Mouse (Mus musculus) left cerebral cortex, postnatal 14 days (tissue): ENCODE measurements around the gene Fcrl6. TPM values are rescaled to one million over a fixed set of nuclear protein-coding genes. Genes with fewer than 3 reads are reported as not detected.

Experiments
- DNase-seq, 2 experiments: peaks; one replicate each; pipeline ENCODE4 v3.0.0; 2021 to 2022; ENCODE audit warnings: low spot score in 2 of 2, mixed read lengths in 1 of 2
- intact Hi-C: fragments of 180-260 bp; cut with DNase I; formaldehyde crosslinking; loops from one replicate; pipeline ENCODE4 v1.15.1; 2025
- long read RNA-seq, 2 experiments: library from polyadenylated mRNA; stranded (forward); transcript quantifications; one replicate each; pipeline ENCODE4 v2.0.0; 2021
- total RNA-seq, 2 experiments: library from RNA; stranded (reverse); gene quantifications; 2 replicates each; pipeline ENCODE4 v1.2.3; 2021

Gene Fcrl6
- total RNA-seq = not detected
- long read RNA-seq, experiment 1 = 0 reads
- long read RNA-seq, experiment 2 = 0 reads

DNA sequence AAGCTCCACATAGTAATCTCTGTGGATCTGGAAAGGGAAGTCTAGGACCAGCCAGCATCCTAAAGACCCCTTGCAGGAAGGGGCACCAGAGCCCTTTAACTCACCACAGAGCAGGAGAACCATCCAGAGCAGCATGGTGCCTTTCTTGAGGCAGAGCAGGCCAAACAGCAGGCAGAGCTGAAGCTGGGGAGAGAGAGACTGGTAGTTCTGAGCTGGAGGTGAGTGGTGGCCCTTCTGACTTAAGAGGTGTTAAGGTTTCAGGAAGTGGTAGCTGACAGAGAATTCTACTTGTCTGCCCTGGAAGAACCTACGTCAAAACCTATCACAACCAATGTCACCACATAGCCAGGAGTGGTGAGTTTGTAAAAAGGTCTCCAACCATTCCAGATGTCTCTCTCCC, at the start of gene Fcrl6:
Gene Fcrl6, minus strand, starts transcription at position 226 of the 400 bp plus-strand sequence.
- intact Hi-C loops = no loop called here
- no peak for DNase-seq

DNA sequence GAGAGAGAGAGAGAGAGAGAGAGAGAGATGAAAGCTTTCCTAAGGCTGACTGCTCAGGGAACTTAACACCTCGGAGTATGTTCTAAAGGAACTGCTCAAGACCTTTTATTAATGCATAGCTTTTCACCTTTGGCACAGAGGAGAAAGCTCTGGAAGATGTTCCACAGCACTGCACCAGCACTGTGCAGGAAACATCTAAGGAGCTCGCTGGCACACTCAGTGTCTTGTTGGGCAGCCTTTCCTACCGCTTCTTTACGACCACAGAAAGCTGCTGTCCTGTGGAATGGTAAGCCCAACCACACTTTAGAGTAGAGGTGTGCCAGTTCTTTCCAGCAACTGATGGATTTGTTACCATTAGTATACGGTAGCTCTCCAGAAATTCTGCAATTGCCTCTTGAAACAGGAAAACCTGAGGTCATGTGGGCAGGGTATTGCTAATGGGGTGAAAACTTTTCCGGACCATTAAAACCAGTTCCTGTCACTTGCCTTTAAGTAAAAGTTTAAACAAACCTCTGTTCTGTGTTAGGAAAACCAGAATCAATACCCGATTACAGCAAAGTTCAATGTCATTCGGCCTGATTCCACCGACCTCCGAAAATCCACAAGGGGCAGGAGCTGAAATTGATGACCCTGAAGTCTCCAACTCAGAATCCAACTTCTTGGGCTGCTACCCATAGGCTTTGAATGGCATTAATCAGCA, 49.1 kb upstream of the Fcrl6 start:
- intact Hi-C loops = no loop called here
- no peak for DNase-seq

GRCm38 (mm10) chr1:172650519-172651287, 48.4 kb upstream of the Fcrl6 start:
- intact Hi-C loops = no loop called here

DNA sequence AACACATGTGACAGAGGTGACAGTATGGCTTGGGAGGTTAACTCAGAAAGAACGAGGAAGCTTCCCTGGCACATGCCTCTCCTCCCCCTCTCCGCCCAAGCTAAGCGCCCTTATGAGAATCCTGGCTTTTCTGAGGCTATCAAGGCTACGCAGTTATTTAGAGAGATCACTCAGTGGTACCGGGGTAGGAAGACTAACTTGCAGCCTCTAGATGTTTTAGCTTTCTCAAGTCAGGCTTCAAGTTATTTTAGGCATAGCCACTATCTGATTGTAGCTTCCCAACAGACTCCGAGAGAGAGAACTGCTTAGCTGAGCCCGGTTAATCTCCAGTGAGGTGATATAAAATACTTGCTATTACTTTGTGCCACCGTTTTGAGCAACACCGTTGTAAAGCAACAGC, 47.0 kb upstream of the Fcrl6 start:
- DNase-seq = no peak
- intact Hi-C loops = no loop called here

More at GRCm38 (mm10) chr1:172650519-172651287, 48.4 kb upstream of the Fcrl6 start:
- no peak for DNase-seq

GRCm38 (mm10) chr1:172647236-172647635, 44.9 kb upstream of the Fcrl6 start:
- intact Hi-C loops = no loop called here
- no peak for DNase-seq

GRCm38 (mm10) chr1:172638781-172639180, 36.4 kb upstream of the Fcrl6 start:
- intact Hi-C loops = loop anchor here (5.0 kb wide), 2 partner anchors 739 to 759 kb away; no protein-coding TSS in a partner anchor
- DNase-seq = no peak

GRCm38 (mm10) chr1:172637801-172638200, 35.5 kb upstream of the Fcrl6 start:
- intact Hi-C loops = loop anchor here (5.0 kb wide), 2 partner anchors 740 to 760 kb away; no protein-coding TSS in a partner anchor
- peak in 1 of 2 experiments; percentile 25 for DNase-seq

DNA sequence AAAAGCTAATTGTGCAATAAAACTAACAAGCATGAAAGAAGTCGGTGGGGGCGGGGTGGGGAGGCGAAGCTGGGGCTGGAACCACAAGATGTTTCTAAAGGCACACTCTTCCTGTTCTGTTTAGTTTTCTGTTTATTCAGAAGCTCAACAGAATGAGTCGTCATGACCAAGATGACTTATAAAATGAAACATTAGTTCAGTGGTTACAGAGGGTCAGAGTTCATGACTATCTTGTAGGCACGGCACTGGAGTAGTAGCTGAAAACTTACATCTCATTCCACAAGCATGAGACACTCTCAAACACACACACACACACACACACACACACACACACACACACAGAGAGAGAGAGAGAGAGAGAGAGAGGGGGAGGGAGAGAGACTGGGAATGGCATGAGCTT, 33.9 kb upstream of the Fcrl6 start:
- no peak for DNase-seq
- intact Hi-C loops = loop anchor here (5.0 kb wide), 2 partner anchors 741 to 761 kb away; no protein-coding TSS in a partner anchor

DNA sequence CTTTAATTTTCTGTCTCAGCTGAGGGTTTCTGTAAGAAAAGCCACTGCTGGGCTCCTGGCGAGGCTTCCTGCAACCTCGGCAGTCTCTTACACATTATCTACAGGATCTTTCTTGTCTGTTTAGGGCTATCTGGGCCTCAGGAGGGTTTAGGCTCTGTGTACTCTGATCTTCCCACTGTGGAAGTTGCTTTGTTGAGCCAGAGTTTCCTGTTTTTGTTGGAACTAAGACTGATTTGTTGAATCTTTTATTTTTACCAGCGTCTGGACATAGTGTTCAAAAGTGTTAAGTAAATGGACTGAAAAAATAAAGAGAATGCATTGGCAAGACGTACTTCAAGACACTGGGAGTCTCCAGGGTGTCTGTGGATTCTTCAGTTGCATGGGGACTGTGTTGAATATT, 32.9 kb upstream of the Fcrl6 start:
- DNase-seq = no peak
- intact Hi-C loops = loop anchor here (5.0 kb wide), 2 partner anchors 742 to 762 kb away; no protein-coding TSS in a partner anchor

DNA sequence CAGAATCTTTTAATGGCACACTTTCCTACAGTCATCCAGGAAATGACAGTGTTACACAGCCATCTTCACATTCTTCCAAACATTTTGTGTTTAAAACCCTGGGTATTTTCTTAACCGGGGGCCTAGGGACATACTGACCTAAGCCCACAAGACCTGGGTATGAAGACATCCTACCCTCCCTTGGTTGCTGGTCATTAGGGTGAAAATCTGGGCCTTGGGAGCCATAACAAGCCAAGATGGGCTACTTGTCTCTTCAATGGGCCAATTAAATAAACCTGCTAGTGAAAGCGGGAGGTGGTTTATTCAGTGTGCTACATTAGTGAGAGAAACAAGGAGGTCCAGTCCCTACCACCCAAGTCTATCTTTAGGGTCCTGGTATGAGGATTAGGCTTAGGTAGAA, 31.8 kb upstream of the Fcrl6 start:
- intact Hi-C loops = loop anchor here (5.0 kb wide), 1 partner anchor 147 kb away; no protein-coding TSS in a partner anchor
- no peak for DNase-seq

- intact Hi-C loops = loop anchor here (1.0 to 5.0 kb wide), 3 partner anchors 103 to 220 kb away; no protein-coding TSS in a partner anchor
- DNase-seq = peak; percentile 90 to 94
Measured at GRCm38 (mm10) chr1:172632451-172633326, 30.3 kb upstream of the Fcrl6 start, which contains the start of gene Dusp23. Gene Dusp23, minus strand, starts transcription at chr1:172632962.

DNA sequence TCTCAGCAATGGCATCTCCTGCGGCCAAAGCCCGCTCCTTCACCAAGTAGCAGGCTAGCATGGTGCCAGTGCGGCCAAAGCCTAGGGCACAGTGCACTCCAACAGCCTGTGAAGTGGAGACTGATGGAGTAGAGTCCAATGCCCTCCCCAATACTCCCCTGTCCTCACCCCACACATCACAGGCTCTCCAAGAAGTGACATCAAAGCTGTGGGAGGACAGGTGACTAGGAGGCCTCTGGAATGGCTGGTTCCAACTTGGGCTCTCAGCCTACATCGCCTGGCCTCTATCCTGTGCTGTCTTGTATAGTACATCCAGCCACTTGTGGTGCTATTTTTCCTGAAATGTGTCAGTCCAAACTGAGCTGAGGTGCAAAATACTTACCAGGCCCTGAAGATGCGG, 29.4 kb upstream of the Fcrl6 start:
- no peak for DNase-seq
- intact Hi-C loops = loop anchor here (5.0 kb wide), 1 partner anchor 144 kb away; no protein-coding TSS in a partner anchor

DNA sequence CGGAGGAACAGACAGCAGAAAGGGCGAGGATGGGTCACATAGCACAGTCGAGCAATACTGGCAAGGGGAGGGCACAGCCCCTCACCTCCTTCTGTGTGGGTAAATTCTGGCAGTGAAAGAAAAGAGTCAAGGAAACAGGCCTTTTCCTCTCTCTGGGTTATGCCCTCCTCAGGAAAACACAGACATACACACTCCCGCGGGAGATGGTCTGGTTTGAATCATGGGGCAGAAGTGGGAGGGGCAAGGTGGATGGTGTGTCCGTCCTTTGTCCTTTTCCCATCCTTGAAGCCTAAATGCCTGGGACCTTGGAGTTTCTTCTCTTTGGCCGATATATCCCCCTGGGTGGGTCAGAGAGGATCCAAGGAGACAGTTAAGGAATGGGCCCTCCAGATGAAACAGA, 27.5 kb upstream of the Fcrl6 start:
- no peak for DNase-seq
- intact Hi-C loops = loop anchor here (5.0 kb wide), 1 partner anchor 143 kb away; no protein-coding TSS in a partner anchor

DNA sequence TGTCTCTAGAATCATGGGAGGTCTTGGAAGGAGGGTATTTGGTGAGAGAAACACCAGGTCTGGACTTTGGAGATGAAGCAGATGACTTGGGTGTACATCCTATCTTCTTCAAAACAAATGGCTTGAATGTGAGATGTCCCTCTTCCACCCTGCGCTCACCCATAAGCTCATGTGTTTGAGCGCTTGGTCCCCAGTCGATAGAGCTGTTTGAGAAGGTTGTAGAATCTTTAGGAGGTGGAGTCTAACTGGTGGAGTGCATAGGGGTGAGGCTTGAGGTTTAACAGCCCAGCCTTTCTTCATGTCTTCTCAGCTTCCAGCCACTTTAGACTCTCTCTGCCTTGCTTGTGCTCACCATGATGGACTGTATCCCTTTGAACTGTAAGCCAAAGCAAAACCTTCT, 24.0 kb upstream of the Fcrl6 start:
- intact Hi-C loops = no loop called here
- DNase-seq = no peak

DNA sequence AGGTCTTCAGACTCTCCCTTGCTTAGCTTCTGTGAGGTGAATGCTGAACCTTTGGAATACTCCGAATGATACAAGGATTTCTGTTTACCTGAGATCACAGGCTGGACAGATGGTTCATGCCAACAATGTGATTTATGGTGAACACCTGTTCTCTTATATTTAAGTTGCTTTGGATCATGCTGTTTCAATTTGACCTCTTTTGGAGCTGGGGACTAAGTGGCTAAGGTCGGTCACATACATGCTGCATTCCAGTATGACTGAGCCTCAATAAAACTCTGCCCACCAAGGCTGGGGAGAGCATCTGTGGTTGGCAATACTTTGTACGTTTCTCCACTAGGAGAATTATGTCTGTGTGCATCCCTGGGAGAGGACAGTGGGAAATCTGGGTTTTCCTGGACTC, 21.7 kb upstream of the Fcrl6 start:
- DNase-seq = no peak
- intact Hi-C loops = no loop called here

GRCm38 (mm10) chr1:172623599-172623998, 21.2 kb upstream of the Fcrl6 start:
- intact Hi-C loops = no loop called here
- DNase-seq = no peak

GRCm38 (mm10) chr1:172619235-172619634, 16.9 kb upstream of the Fcrl6 start:
- DNase-seq = peak; percentile 26 to 71
- intact Hi-C loops = no loop called here

DNA sequence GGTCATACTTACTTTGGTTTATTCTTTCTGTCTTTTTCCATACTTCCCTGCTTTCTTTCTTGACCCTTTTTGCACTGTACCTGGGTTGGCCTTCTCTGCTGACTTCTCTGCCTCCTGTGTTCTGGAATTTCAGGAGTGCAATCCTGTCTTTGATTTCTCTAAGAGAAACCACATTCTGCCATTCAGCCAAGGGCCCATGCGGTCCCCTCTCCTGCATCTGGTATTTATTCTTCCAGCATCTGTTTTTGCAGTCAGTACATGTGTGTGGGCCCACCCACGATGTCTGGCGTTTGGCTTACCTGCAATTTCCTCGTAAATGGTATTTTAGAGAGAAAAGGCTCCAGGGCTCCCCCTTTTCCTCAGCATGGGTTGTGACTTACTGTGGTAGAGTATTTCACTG, 15.8 kb upstream of the Fcrl6 start:
- DNase-seq = no peak
- intact Hi-C loops = no loop called here

- intact Hi-C loops = no loop called here
- DNase-seq = no peak
Measured at GRCm38 (mm10) chr1:172617365-172618076, 15.2 kb upstream of the Fcrl6 start.
